Mouse (Mus musculus): ENCODE results near the gene Vav2.

Gene Vav2

GRCm38 (mm10) chr2:27361786-27362185 lies 65.0 kb downstream of the Vav2 start:
- no peak for DNase-seq

GRCm38 (mm10) chr2:27358461-27358860 lies 68.4 kb downstream of the Vav2 start:
- DNase-seq, result no peak

- no peak for DNase-seq
Measured at GRCm38 (mm10) chr2:27355684-27356083, 71.1 kb downstream of the Vav2 start.

GRCm38 (mm10) chr2:27354610-27355211 lies 72.1 kb downstream of the Vav2 start:
- DNase-seq, result no peak

GRCm38 (mm10) chr2:27352720-27353119 lies 74.1 kb downstream of the Vav2 start:
- no peak for DNase-seq

- no peak for DNase-seq
Measured at GRCm38 (mm10) chr2:27350371-27350770, 76.5 kb downstream of the Vav2 start.

- DNase-seq, result no peak
Measured at GRCm38 (mm10) chr2:27343984-27344453, 82.8 kb downstream of the Vav2 start.

GRCm38 (mm10) chr2:27340682-27341081 lies 86.2 kb downstream of the Vav2 start:
- DNase-seq, result no peak

GRCm38 (mm10) chr2:27339051-27339450 lies 87.8 kb downstream of the Vav2 start:
- no peak for DNase-seq

- DNase-seq, result no peak
Measured at GRCm38 (mm10) chr2:27337261-27337660, 89.6 kb downstream of the Vav2 start.

GRCm38 (mm10) chr2:27336600-27336999 lies 90.2 kb downstream of the Vav2 start:
- no peak for DNase-seq

- peak; percentile 61 for DNase-seq
Measured at GRCm38 (mm10) chr2:27334816-27335215, 92.0 kb downstream of the Vav2 start.

GRCm38 (mm10) chr2:27331560-27331959 lies 95.3 kb downstream of the Vav2 start:
- DNase-seq, result no peak

- DNase-seq, result no peak
Measured at GRCm38 (mm10) chr2:27330446-27330845, 96.4 kb downstream of the Vav2 start.

- DNase-seq, result no peak
Measured at GRCm38 (mm10) chr2:27329386-27330060, 97.3 kb downstream of the Vav2 start.

- DNase-seq, result peak; percentile 83
Measured at GRCm38 (mm10) chr2:27328613-27329041, 98.2 kb downstream of the Vav2 start.

- peak; percentile 59 for DNase-seq
Measured at GRCm38 (mm10) chr2:27327886-27328285, 98.9 kb downstream of the Vav2 start.

GRCm38 (mm10) chr2:27327076-27327475 lies 99.8 kb downstream of the Vav2 start:
- DNase-seq, result peak; percentile 69

- no peak for DNase-seq
Measured at GRCm38 (mm10) chr2:27326357-27326756, 100.5 kb downstream of the Vav2 start.

- peak; percentile 42 for DNase-seq
Measured at GRCm38 (mm10) chr2:27324690-27325089, 102.1 kb downstream of the Vav2 start.

GRCm38 (mm10) chr2:27321431-27321875 lies 105.4 kb downstream of the Vav2 start:
- DNase-seq, result no peak

- no peak for DNase-seq
Measured at GRCm38 (mm10) chr2:27320820-27321219, 106.0 kb downstream of the Vav2 start.

- no peak for DNase-seq
Measured at GRCm38 (mm10) chr2:27318606-27319005, 108.2 kb downstream of the Vav2 start.

GRCm38 (mm10) chr2:27318197-27318596 lies 108.6 kb downstream of the Vav2 start:
- DNase-seq, result no peak

- no peak for DNase-seq
Measured at GRCm38 (mm10) chr2:27316167-27316566, 110.7 kb downstream of the Vav2 start.

All from lung, postnatal 10 days (tissue).